Mouse (Mus musculus) adrenal gland, postnatal 36 days (tissue): ENCODE measurements around the gene Mrtfb. TPM values are rescaled to one million over a fixed set of nuclear protein-coding genes. Genes with fewer than 3 reads are reported as not detected.
A peak's percentile ranks its signal among the peaks of the same experiment; 100 is the strongest.

ENCODE experiments used
- DNase-seq, 2 experiments: peaks; one replicate each; pipeline ENCODE4 v3.0.0; 2021; ENCODE audit warnings: mixed read lengths in 1 of 2
- long read RNA-seq, 2 experiments: library from polyadenylated mRNA; stranded (forward); transcript quantifications; one replicate each; pipeline ENCODE4 v2.0.0; 2021; ENCODE audit warnings: borderline sequencing depth in 2 of 2
- total RNA-seq, 2 experiments: library from RNA; stranded (reverse); gene quantifications; 2 replicates each; pipeline ENCODE4 v1.2.3; 2021

Mrtfb gene
- 10 to 100 TPM; 32.7 to 32.9 TPM for total RNA-seq
- long read RNA-seq, experiment 1, partial matches to known transcripts = 0 of 2 reads
- long read RNA-seq, experiment 1, other reads (novel, unspliced or antisense) = 2 of 2 reads
- long read RNA-seq, experiment 2, partial matches to known transcripts = 0 of 3 reads
- long read RNA-seq, experiment 2, other reads (novel, unspliced or antisense) = 3 of 3 reads

GRCm38 (mm10) chr16:13255855-13256635 is at the start of gene Mrtfb:
Gene Mrtfb (plus strand): TSS chr16:13256481.
- DNase-seq = peak; percentile 91 to 94

- no peak for DNase-seq
Observed at GRCm38 (mm10) chr16:13207649-13208048, 48.6 kb upstream of the Mrtfb start.

GRCm38 (mm10) chr16:13208087-13208486 is 48.2 kb upstream of the Mrtfb start:
- peak in 1 of 2 experiments; percentile 30 for DNase-seq

GRCm38 (mm10) chr16:13212781-13213180 is 43.5 kb upstream of the Mrtfb start:
- no peak for DNase-seq

GRCm38 (mm10) chr16:13216116-13216952 is 39.9 kb upstream of the Mrtfb start:
- peak; percentile 60 to 72 for DNase-seq

- no peak for DNase-seq
Observed at GRCm38 (mm10) chr16:13217951-13218350, 38.3 kb upstream of the Mrtfb start.

GRCm38 (mm10) chr16:13221475-13221874 is 34.8 kb upstream of the Mrtfb start:
- DNase-seq = peak in 1 of 2 experiments; percentile 56

GRCm38 (mm10) chr16:13232043-13232442 is 24.2 kb upstream of the Mrtfb start:
- DNase-seq = no peak

- DNase-seq = peak in 1 of 2 experiments; percentile 35
Observed at GRCm38 (mm10) chr16:13232912-13233802, 23.1 kb upstream of the Mrtfb start.

GRCm38 (mm10) chr16:13239039-13239438 is 17.2 kb upstream of the Mrtfb start:
- no peak for DNase-seq

- peak; percentile 59 to 63 for DNase-seq
Observed at GRCm38 (mm10) chr16:13239544-13239943, 16.7 kb upstream of the Mrtfb start.

GRCm38 (mm10) chr16:13240326-13240725 is 16.0 kb upstream of the Mrtfb start:
- peak in 1 of 2 experiments; percentile 41 for DNase-seq

- peak in 1 of 2 experiments; percentile 38 for DNase-seq
Observed at GRCm38 (mm10) chr16:13245658-13246057, 10.6 kb upstream of the Mrtfb start.

- no peak for DNase-seq
Observed at GRCm38 (mm10) chr16:13246855-13247254, 9.4 kb upstream of the Mrtfb start.

GRCm38 (mm10) chr16:13250061-13250460 is 6.2 kb upstream of the Mrtfb start:
- no peak for DNase-seq

- DNase-seq = peak in 1 of 2 experiments; percentile 38
Observed at GRCm38 (mm10) chr16:13256667-13257527, 616 bp downstream of the Mrtfb start.

- DNase-seq = no peak
Observed at GRCm38 (mm10) chr16:13257528-13257835, 1.2 kb downstream of the Mrtfb start.

- DNase-seq = no peak
Observed at GRCm38 (mm10) chr16:13259026-13259425, 2.7 kb downstream of the Mrtfb start.

GRCm38 (mm10) chr16:13266312-13266711 is 10.0 kb downstream of the Mrtfb start:
- no peak for DNase-seq

- no peak for DNase-seq
Observed at GRCm38 (mm10) chr16:13267350-13267904, 11.1 kb downstream of the Mrtfb start.
